Mouse (Mus musculus): Measurements from ENCODE around the gene Nrm. TPM values are rescaled to one million over a fixed set of nuclear protein-coding genes. Genes with fewer than 3 reads are reported as not detected.
"Not testable (repeated sequence)": the region's sequence is repeated elsewhere in the genome, so short reads cannot be mapped to it uniquely, and the experiment has no call there.

Nrm gene
- polyA plus RNA-seq, 1 experiment from 2014 or later = 33.2 TPM

DNA sequence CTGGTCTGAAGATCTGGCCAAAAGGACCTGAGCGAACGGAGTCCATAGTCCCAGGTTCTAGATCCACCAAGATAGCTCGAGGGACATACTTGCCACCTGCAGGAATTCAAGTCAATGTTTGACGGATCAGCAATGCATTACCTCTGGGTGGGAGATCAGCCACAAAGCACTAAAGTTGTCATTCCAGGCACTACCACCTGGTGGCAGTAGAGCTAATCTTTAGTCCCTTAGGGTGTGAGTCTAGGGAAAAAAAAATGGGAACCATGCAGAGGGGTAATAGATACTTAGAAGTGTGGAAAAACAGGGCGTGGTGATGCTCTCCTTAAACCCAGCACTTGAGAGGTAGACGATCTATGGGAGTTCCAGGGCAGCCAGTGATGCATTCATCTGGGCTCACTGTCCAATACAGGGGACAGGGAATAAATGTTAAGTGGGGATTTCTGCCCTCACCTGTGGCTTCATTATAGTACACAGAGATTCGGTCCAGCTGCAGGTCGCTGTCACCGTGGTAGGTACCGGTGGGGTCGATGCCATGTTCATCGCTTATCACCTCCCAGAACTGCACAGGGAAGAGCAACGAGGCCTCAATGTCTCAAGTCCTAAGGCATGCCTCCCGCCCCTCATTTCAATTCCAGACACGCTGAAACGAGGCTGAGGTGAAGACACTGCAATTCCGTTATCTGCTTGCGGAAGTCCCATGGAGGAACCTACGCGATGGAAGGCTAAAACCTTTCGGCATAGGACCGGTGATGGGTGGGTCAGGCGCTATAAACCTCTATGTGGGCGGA lies 24.7 kb upstream of the Nrm start:
- peaks cover 41% of the 10 kb centered on the region for H3K36me3 ChIP-seq
- peak overlapping the region; percentile 99 for H3K9ac ChIP-seq (replicated peaks)
- peaks cover 51% of the 10 kb centered on the region for H3K4me1 ChIP-seq (replicated peaks)
- peak overlapping the region; percentile 94 for H3K4me3 ChIP-seq (replicated peaks)
- no peaks in the 10 kb centered on the region for H3K9me3 ChIP-seq
- WGBS = 7% methylated on average over 24 of the region's 24 CpGs
- peak overlapping the region; percentile 86 for H3K4me2 ChIP-seq (replicated peaks)
- peak; percentile 4; the same call in 1 of the 2 replicates for ATAC-seq
- peak overlapping the region; percentile 99 for H3K27ac ChIP-seq
- H3K27me3 ChIP-seq = no peaks in the 10 kb centered on the region

DNA sequence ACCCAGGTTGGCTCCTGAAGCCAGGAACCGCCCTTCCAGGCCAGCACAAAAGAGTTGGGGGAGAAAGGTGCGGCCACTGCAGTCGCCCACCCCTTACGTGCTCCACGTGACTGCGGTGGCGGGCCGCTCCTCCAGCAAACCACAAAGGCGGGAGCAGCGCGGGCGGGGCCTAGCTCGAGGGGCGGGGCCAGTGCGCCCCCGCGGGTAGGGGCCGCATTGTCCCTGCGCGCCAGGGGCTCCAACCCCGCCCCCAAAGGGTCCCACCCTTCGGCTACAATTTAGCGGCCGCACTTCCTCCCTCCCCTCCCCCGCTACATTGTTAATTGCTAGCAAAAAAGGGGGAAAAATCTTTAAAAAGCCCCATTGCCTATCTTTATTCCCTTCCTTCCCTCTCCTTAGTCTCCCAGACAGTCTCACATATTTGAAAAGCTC lies 24.1 kb upstream of the Nrm start:
- H3K4me1 ChIP-seq (replicated peaks) = peaks cover 54% of the 10 kb centered on the region
- peak overlapping the region; percentile 99 for H3K9ac ChIP-seq (replicated peaks)
- H3K27ac ChIP-seq = peak overlapping the region; percentile 99
- peak; percentile 7 for ATAC-seq
- peaks cover 41% of the 10 kb centered on the region for H3K36me3 ChIP-seq
- peak overlapping the region; percentile 86 for H3K4me2 ChIP-seq (replicated peaks)
- H3K4me3 ChIP-seq (replicated peaks) = peak overlapping the region; percentile 94
- no peaks in the 10 kb centered on the region for H3K27me3 ChIP-seq
- WGBS = 1% methylated on average over 25 of the region's 25 CpGs
- H3K9me3 ChIP-seq = no peaks in the 10 kb centered on the region

DNA sequence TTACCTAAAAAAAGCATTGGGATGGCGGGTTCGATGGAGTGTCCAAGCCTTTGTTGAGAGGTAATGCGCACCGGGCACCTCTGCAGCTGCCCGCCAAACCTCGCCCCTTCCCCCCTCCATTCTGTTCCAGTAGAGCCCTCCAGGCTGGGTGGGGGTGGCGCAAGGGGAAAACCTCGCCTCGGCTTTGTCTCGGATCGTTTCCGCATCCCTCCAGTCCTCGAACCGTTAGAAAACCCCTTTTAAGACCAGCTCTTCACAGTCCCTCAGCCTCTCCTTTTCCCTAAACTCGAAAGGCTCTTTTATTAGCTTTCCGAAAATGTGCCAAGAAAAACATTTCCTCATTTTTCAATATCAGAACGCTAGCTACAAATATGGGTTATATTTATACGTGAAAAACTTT lies 23.6 kb upstream of the Nrm start:
- Histone ChIP-seq H3K9me3 (no peaks in the 10 kb centered on the region), H3K4me2 (replicated peaks) (peak overlapping the region; percentile 86), H3K4me3 (replicated peaks) (peak overlapping the region; percentile 94), H3K4me1 (replicated peaks) (peaks cover 59% of the 10 kb centered on the region), H3K27ac (peak overlapping the region; percentile 99), H3K9ac (replicated peaks) (peak overlapping the region; percentile 99), H3K27me3 (no peaks in the 10 kb centered on the region), H3K36me3 (peaks cover 41% of the 10 kb centered on the region)
- 0% methylated on average over 18 of the region's 18 CpGs for whole genome bisulfite sequencing
- no peak for ATAC-seq

DNA sequence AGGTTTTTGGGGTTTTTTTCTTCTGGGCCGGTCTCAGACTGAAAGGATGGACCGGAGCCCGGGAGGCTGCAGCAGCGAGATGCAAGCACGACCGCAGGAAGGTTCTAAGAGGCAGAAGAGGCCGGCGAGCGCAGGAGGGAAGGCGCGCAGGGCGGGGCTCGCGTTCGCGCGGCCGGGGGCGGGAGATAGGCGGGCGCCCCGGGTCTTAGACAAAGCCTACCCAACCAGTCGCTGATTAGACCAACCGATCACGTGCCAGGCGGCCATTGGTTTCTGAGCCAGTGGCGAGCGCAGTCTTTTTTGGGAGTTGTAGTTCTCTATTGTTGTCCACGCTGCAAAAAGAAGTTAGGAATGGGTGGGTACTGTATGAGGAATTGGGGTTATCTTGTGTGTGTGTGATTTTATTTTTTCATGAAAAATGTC lies 23.0 kb upstream of the Nrm start, which contains the start of gene Tubb5:
Gene Tubb5, minus strand, starts transcription at position 185 of the 423 bp plus-strand sequence.
- ATAC-seq = peak; percentile 76
- peaks cover 37% of the 10 kb centered on the region for H3K36me3 ChIP-seq
- H3K27me3 ChIP-seq = no peaks in the 10 kb centered on the region
- H3K4me2 ChIP-seq (replicated peaks) = peak within 1 kb of the TSS; percentile 86
- no peaks in the 10 kb centered on the region for H3K9me3 ChIP-seq
- peak within 1 kb of the TSS; percentile 99 for H3K27ac ChIP-seq
- peak within 1 kb of the TSS; percentile 99 for H3K9ac ChIP-seq (replicated peaks)
- H3K4me1 ChIP-seq (replicated peaks) = peaks cover 63% of the 10 kb centered on the region
- under 1% methylated on average over 29 of the region's 29 CpGs for WGBS
- peak within 1 kb of the TSS; percentile 94 for H3K4me3 ChIP-seq (replicated peaks)

DNA sequence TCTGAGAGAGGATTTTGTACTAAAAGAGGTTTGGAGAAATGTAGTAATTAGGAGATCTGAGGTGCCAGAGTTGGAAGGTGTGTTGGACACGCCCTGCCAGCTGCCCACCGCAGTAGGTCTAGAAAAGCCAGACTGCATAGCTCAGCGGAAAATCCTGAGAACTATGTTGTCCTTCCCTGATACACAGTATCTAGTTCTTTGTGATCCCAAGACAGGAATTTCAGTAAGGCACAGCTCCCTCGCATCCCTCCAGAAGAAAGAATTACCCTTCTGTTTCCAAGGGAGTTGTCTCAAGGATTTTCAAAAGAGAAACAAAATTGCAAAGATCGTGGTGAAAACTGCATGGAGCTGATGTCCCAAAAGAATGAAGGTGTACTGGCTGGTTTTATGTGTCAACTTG lies 22.5 kb upstream of the Nrm start:
- Histone ChIP-seq H3K9ac (replicated peaks) (peak overlapping the region; percentile 64), H3K27ac (peak overlapping the region; percentile 99), H3K36me3 (peaks cover 32% of the 10 kb centered on the region), H3K4me2 (replicated peaks) (peak overlapping the region; percentile 86), H3K4me1 (replicated peaks) (peaks cover 58% of the 10 kb centered on the region), H3K9me3 (no peaks in the 10 kb centered on the region), H3K27me3 (no peaks in the 10 kb centered on the region), H3K4me3 (replicated peaks) (peak overlapping the region; percentile 94)
- WGBS = 2% methylated on average over 5 of the region's 5 CpGs
- ATAC-seq = no peak

DNA sequence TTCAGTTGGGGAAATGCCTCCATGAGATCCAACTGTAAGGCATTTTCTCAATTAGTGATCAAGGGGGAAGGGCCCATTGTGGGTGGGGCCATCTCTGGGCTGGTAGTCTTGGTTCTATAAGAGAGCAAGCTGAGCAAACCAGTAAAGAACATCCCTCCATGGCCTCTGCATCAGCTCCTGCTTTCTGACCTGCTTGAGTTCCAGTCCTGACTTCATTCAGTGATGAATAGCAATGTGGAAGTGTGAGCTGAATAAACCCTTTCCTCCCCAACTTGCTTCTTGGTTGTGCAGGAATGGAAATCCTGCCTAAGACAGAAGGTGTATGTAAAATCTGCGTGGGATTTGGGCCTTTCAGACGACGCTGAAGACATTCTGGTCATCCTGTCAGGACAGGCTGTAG lies 22.1 kb upstream of the Nrm start:
- Histone ChIP-seq H3K36me3 (peaks cover 28% of the 10 kb centered on the region), H3K4me2 (replicated peaks) (peak overlapping the region; percentile 86), H3K27ac (peak overlapping the region; percentile 99), H3K4me3 (replicated peaks) (peak overlapping the region; percentile 94), H3K4me1 (replicated peaks) (peaks cover 54% of the 10 kb centered on the region), H3K9ac (replicated peaks) (peak overlapping the region; percentile 64)
- not testable (repeated sequence) for ATAC-seq, H3K27me3 ChIP-seq, H3K9me3 ChIP-seq
- 52% methylated on average over 3 of the region's 3 CpGs for WGBS

DNA sequence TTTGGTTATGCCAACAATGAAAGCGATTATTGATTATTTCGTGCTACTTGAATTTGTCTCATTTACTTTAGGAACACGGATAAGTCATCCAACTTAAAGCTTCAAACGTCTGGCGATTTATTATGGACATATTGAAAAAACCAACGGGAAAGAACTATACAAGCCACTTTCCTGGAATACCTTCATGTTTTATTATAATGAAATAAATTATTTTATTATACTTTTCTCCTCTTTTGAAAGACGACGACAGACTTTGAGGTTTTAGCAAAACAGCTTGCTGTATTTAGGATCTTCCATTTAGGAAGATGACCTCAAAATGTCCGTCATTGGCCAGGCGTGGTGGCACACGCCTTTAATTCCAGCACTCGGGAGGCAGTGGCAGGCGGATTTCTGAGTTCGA lies 20.6 kb upstream of the Nrm start:
- Histone ChIP-seq H3K36me3 (peaks cover 22% of the 10 kb centered on the region), H3K4me3 (replicated peaks) (peak overlapping the region; percentile 59), H3K4me2 (replicated peaks) (peak overlapping the region; percentile 49), H3K27ac (peak overlapping the region; percentile 70; the same call in 1 of the 2 replicates), H3K9ac (replicated peaks) (no peak overlapping the region; the same call in 1 of the 2 replicates), H3K9me3 (no peaks in the 10 kb centered on the region), H3K27me3 (no peaks in the 10 kb centered on the region), H3K4me1 (replicated peaks) (peaks cover 38% of the 10 kb centered on the region)
- 57% methylated on average over 14 of the region's 14 CpGs for WGBS
- no peak for ATAC-seq

DNA sequence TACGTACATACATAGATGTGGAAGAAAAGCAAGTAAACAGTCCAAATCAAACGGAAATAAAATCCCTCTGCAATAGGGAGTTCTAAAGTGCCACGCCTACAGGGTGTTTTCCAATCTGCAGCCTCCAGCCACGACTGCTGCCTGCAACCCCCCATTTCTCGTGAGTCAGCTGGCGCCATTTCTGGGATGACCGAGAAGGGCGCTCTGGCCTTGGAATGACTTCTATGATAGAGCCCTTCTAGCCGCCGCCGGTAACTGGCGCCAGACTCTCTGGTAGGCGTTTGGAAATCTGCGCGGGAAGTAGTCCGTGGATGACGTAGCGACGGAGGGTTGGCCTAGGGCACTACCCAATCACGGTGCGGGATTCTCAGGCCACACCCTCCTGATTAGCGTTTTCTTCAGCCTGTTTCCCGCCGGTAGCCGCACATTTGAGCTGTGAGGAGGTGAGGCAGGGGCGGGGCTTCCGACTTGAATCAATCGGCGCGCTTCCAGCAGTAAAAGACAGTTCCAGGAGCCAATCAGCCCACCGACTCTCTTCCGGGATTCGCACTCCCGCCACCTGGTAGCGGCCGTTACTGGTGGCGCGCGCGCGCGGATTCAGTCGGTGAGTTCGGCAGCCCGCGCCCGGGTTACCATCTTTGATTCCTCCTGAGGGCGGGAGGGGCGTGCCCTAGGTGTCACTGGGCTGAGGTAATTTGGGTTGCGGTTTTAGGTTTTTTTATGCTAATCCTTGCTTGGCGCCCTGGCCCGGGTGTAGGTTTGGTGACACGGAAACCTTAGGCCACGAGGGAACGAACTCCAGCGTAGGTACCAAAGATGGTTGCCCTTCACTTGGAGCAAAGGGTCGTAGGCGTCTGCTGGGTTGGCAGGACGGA lies 19.8 kb upstream of the Nrm start, which contains the start of gene Mdc1:
Gene Mdc1, plus strand, starts transcription at position 440 of the 875 bp plus-strand sequence.
- H3K4me2 ChIP-seq (replicated peaks) = peak within 1 kb of the TSS; percentile 75
- H3K4me3 ChIP-seq (replicated peaks) = peak within 1 kb of the TSS; percentile 59
- peak; percentile 90 for ATAC-seq
- peaks cover 22% of the 10 kb centered on the region for H3K36me3 ChIP-seq
- peak within 1 kb of the TSS; percentile 70 for H3K27ac ChIP-seq
- under 1% methylated on average over 59 of the region's 59 CpGs for WGBS
- peaks cover 32% of the 10 kb centered on the region for H3K4me1 ChIP-seq (replicated peaks)
- H3K9me3 ChIP-seq = no peaks in the 10 kb centered on the region
- no peaks in the 10 kb centered on the region for H3K27me3 ChIP-seq
- peak within 1 kb of the TSS; percentile 68 for H3K9ac ChIP-seq (replicated peaks)

DNA sequence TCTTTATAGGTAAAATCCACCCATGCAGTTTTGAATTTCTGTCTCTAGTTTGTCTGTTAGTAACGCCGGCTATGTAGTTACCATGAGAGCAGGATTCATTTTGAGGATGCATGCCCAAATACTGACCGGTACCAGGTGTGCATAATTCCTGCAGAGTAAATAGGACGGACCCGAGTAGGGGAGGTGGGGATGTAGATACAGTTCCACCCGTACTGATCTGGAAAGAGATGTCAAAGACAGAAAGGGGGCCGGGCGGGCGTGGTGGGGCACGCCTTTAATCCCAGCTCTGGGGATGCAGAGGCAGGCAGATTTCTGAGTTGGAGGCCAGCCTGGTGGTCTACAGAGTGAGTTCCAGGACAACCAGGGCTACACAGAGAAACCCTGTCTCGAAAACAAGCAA lies 19.1 kb upstream of the Nrm start:
- Histone ChIP-seq H3K27me3 (no peaks in the 10 kb centered on the region), H3K4me3 (replicated peaks) (peak overlapping the region; percentile 59), H3K9ac (replicated peaks) (peak overlapping the region; percentile 68), H3K4me2 (replicated peaks) (peak overlapping the region; percentile 75), H3K36me3 (peaks cover 23% of the 10 kb centered on the region), H3K9me3 (no peaks in the 10 kb centered on the region), H3K4me1 (replicated peaks) (peaks cover 32% of the 10 kb centered on the region), H3K27ac (peak overlapping the region; percentile 63)
- WGBS = 18% methylated on average over 11 of the region's 11 CpGs
- ATAC-seq = no peak

DNA sequence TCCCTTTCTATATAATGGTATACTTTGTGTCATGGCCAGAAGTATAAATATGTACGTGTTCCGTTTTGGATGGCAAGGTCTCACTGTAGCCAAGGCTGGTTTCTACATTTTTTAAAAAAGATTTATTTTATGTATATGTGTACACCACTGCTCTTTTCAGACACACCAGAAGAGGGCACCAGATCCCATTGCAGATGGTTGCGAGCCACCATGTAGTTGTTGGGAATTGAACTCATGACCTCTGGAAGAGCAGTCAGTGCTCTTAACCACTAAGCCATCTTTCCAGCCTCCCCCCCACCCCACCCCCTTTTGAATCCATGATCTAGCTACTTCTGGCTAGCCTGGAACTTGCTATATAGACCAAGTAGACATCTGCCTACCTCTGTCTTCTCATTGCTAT lies 17.6 kb upstream of the Nrm start:
- H3K9ac ChIP-seq (replicated peaks) = no peak overlapping the region
- no peak for ATAC-seq
- H3K36me3 ChIP-seq = peaks cover 38% of the 10 kb centered on the region
- no peak overlapping the region for H3K4me3 ChIP-seq (replicated peaks)
- H3K4me1 ChIP-seq (replicated peaks) = peaks cover 31% of the 10 kb centered on the region
- no peak overlapping the region for H3K27ac ChIP-seq
- H3K9me3 ChIP-seq = no peaks in the 10 kb centered on the region
- 93% methylated on average over 3 of the region's 3 CpGs for WGBS
- no peak overlapping the region for H3K4me2 ChIP-seq (replicated peaks)
- no peaks in the 10 kb centered on the region for H3K27me3 ChIP-seq

DNA sequence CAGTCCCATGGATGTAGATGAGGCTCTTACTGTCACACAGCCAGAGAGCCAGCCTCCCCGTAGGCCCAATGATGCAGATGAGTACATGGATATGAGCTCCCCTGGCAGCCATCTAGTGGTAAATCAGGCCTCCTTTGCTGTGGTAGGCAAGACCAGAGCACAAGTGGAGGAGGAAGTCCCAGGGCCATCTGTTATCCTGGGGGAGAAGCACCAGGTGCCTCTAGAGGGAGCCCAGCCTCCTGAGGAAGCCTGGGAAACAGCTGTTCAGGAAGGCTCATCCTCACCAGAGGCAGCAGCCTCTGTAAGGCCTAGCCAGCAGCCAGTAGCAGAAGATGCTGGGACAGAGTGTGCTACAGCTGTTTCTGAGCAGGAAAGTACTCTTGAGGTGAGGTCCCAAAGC lies 13.0 kb upstream of the Nrm start:
- Histone ChIP-seq H3K4me1 (replicated peaks) (peaks cover under 1% of the 10 kb centered on the region; the same call in 1 of the 2 replicates), H3K36me3 (peaks cover 81% of the 10 kb centered on the region), H3K9me3 (no peaks in the 10 kb centered on the region), H3K9ac (replicated peaks) (no peak overlapping the region), H3K27ac (no peak overlapping the region), H3K4me2 (replicated peaks) (no peak overlapping the region), H3K4me3 (replicated peaks) (no peak overlapping the region), H3K27me3 (no peaks in the 10 kb centered on the region)
- WGBS = 57% methylated on average over 1 of the region's 1 CpGs
- ATAC-seq = no peak

DNA sequence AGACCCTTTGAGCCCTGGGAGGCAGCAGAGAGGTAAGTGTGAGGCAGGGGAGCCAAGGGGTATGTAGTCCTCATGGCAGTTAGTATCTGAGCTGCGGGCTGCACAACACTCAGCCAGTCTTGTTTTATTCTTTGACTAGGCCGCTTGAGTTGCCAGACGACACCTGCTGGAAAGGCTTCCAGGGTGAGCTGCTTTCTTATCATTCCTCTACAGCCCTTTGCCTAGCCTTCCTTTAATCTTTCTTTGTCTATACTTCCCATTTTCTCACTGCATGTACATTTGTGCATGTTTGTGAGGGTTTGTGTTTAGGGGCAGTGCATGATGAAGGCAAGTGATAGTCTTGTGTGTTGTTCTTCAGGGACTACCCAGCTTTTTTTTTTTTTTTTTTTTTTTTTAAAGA lies 10.1 kb upstream of the Nrm start:
- Histone ChIP-seq H3K9me3 (no peaks in the 10 kb centered on the region), H3K4me2 (replicated peaks) (no peak overlapping the region), H3K27ac (no peak overlapping the region), H3K4me3 (replicated peaks) (no peak overlapping the region), H3K4me1 (replicated peaks) (no peaks in the 10 kb centered on the region), H3K36me3 (peaks cover 87% of the 10 kb centered on the region), H3K9ac (replicated peaks) (no peak overlapping the region), H3K27me3 (no peaks in the 10 kb centered on the region)
- no peak for ATAC-seq
- 92% methylated on average over 3 of the region's 3 CpGs for WGBS

All from midbrain, embryonic 13.5 days (tissue).